Mouse (Mus musculus): ENCODE data around the gene Map3k4. TPM values are rescaled to one million over a fixed set of nuclear protein-coding genes. Genes with fewer than 3 reads are reported as not detected.

The Map3k4 gene
- 6.1 and 6.2 TPM in 2 replicates for polyA plus RNA-seq (2012; rRNA removed)

DNA sequence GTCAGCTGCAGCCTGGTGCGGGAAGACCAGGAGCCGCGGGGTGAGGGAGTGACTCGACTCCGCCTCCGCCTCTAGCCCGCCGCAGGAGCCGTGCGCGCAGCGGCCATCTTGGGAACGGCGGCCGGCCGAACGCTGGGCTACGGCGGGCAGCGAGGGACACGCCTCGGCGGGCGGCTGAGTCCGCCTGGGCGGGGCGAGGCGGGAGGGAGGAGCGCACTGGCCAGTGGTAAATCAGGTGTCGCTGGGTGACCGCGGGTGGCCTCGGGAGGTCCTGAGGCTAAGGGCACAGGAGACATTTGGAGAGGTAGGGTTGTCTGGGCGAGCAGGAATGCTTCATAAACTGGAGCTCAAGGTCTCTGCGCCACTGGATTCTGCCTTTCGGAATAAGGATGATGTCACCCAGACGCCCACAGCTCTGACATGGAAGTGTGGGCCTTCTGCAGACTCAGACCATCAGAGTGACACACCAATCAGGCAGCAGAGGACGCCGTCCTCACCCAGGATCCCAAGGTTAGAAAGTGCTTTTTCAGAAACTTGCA, at the start of gene Map3k4:
TSS of gene Map3k4 (minus strand) at position 134 of the 539 bp plus-strand sequence.
- Histone ChIP-seq H3K4me1 (ENCODE audit: control insufficient read depth, insufficient read depth, low read length) (peaks cover 3% of the 10 kb centered on the region), H3K36me3 (ENCODE audit: control insufficient read depth, insufficient read depth, low read length) (no peaks in the 10 kb centered on the region), H3K27me3 (ENCODE audit: control insufficient read depth, insufficient read depth, low read length) (no peaks in the 10 kb centered on the region), H3K27ac (ENCODE audit: control insufficient read depth, insufficient read depth, low read depth, low read length) (peak within 1 kb of the TSS; percentile 75), H3K4me3 (ENCODE audit: control insufficient read depth, low read depth, low read length) (peak within 1 kb of the TSS; percentile 93)
- TF ChIP-seq POLR2A (IDR thresholded peaks at IDR 0.05; ENCODE audit: control insufficient read depth, low read depth, low read length) (peak; percentile 71), CTCF (IDR thresholded peaks at IDR 0.05; ENCODE audit: control insufficient read depth, insufficient read depth, insufficient replicate concordance, low read depth, low read length) (0 out of 2 replicates have a peak, but pooled peaks have one; percentile 8)

DNA sequence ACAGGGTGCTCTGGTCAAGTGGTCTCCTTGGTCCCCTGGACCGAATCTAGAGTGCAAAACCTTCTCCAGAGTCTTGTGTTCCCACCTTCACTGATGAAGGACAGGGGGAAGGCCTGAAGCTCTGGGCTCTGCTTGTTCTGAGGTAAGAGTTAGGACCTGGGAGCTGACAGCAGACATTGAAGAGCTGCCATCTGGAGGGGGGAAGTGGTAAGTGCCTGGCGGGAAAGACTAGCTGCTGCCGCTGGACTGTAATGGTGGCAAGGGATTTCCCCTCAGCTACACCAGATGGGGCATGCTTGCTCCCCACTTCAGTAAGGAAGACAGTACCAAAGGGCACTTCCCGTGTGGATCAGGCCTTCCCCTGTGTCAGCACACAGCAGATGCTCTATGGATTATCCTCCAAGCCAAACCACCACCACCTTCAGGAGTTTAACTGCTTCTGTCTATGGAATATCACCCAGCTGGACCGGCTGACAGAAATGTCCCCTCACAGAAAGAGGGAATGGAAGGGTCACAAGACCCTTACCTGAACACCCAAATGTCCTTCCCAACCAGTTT, 48.9 kb upstream of the Map3k4 start:
- peaks cover 3% of the 10 kb centered on the region; the same call in 1 of the 2 replicates for H3K4me1 ChIP-seq (ENCODE audit: control insufficient read depth, insufficient read depth, low read length)
- H3K36me3 ChIP-seq (ENCODE audit: control insufficient read depth, insufficient read depth, low read length): no peaks in the 10 kb centered on the region
- TF ChIP-seq CTCF (IDR thresholded peaks at IDR 0.05; ENCODE audit: control insufficient read depth, insufficient read depth, insufficient replicate concordance, low read depth, low read length) (peak; percentile 48; the same call in 1 of the 2 replicates), POLR2A (IDR thresholded peaks at IDR 0.05; ENCODE audit: control insufficient read depth, low read depth, low read length) (no peak)
- no peak overlapping the region for H3K27ac ChIP-seq (ENCODE audit: control insufficient read depth, insufficient read depth, low read depth, low read length)
- H3K4me3 ChIP-seq (ENCODE audit: control insufficient read depth, low read depth, low read length): no peak overlapping the region
- H3K27me3 ChIP-seq (ENCODE audit: control insufficient read depth, insufficient read depth, low read length): no peaks in the 10 kb centered on the region

DNA sequence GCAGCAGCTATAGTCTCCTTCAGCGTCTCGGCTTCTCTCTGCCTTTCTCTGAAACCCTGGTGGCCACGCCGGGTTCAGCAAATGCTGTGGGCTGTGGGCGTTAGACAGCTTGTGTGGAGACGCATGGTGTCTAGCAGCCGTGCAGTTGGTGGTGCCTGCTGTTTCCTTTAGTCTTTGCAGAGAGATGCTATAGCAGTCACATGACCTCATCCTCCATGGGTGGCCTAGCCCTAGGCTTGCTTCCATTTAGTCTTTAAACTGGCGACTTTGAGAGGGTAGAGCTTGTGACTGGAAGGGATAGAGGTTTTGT, 45.8 kb upstream of the Map3k4 start:
- H3K27me3 ChIP-seq (ENCODE audit: control insufficient read depth, insufficient read depth, low read length): no peaks in the 10 kb centered on the region
- TF ChIP-seq POLR2A (IDR thresholded peaks at IDR 0.05; ENCODE audit: control insufficient read depth, low read depth, low read length): no peak
- no peak for TF ChIP-seq CTCF (IDR thresholded peaks at IDR 0.05; ENCODE audit: control insufficient read depth, insufficient read depth, insufficient replicate concordance, low read depth, low read length)
- H3K27ac ChIP-seq (ENCODE audit: control insufficient read depth, insufficient read depth, low read depth, low read length): no peak overlapping the region
- H3K4me3 ChIP-seq (ENCODE audit: control insufficient read depth, low read depth, low read length): no peak overlapping the region
- H3K4me1 ChIP-seq (ENCODE audit: control insufficient read depth, insufficient read depth, low read length): no peaks in the 10 kb centered on the region
- no peaks in the 10 kb centered on the region for H3K36me3 ChIP-seq (ENCODE audit: control insufficient read depth, insufficient read depth, low read length)

DNA sequence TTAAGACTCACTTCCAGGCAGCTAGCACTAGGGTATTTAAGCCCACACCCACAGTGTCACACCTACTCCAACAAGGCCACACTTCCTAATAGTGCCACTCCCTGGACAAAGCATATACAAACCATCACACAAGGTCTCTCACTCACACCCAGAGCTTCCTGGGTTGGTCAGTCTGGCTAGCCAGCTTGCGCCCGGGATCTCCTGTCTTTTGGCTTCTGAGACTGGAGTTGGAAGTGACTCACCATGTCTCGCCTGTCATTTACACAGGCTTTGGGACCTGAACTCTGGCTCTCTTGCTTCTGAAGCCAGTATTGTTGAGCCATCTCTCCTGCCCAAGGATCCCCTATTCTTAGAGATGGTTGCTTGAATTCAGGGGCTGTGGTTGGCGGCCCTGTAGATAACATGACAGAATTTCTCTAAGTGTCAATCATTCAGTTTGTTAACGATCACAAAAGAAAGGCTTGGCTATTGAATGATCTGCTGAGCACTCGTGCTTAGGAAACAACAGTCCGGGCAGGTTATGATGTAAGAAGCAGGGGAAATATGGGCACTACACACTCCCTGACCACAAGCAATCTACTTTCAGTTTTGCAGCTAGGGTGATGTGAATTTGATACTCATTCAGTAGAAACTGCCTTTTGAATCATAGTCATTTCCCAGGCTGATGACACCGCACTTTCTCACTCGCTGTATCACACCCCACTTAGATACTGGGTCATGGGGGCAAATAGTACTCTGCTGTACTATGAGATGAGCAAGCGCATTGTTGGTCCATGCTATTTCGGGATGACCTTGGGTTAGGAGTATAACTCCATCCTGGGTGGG, 45.2 kb upstream of the Map3k4 start:
- TF ChIP-seq CTCF (IDR thresholded peaks at IDR 0.05; ENCODE audit: control insufficient read depth, insufficient read depth, insufficient replicate concordance, low read depth, low read length): no peak
- TF ChIP-seq POLR2A (IDR thresholded peaks at IDR 0.05; ENCODE audit: control insufficient read depth, low read depth, low read length): no peak
- Histone ChIP-seq H3K27ac (ENCODE audit: control insufficient read depth, insufficient read depth, low read depth, low read length) (no peak overlapping the region), H3K4me3 (ENCODE audit: control insufficient read depth, low read depth, low read length) (no peak overlapping the region), H3K36me3 (ENCODE audit: control insufficient read depth, insufficient read depth, low read length) (no peaks in the 10 kb centered on the region), H3K4me1 (ENCODE audit: control insufficient read depth, insufficient read depth, low read length) (no peaks in the 10 kb centered on the region), H3K27me3 (ENCODE audit: control insufficient read depth, insufficient read depth, low read length) (no peaks in the 10 kb centered on the region)

DNA sequence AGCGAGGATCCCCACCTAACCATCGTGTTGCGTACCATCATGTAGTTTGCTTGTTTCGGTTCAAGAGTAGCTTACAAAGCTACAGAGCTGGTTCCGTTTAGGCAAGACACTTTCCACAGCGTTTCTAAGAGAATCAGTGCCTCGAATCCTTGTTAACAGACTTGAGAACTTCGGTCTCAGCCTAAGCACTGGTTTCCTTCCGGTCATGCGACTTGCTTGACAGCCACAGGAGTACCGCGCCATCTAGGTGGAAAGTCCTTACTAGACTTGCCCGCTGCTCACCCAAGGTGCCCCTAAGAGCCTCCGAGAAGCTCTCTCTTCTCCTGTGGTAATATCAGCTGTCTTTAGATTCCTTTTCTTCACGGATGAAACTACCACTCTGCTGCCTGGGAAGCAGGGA, 41.3 kb upstream of the Map3k4 start:
- Histone ChIP-seq H3K27me3 (ENCODE audit: control insufficient read depth, insufficient read depth, low read length) (no peaks in the 10 kb centered on the region), H3K4me1 (ENCODE audit: control insufficient read depth, insufficient read depth, low read length) (no peaks in the 10 kb centered on the region), H3K27ac (ENCODE audit: control insufficient read depth, insufficient read depth, low read depth, low read length) (no peak overlapping the region), H3K4me3 (ENCODE audit: control insufficient read depth, low read depth, low read length) (no peak overlapping the region), H3K36me3 (ENCODE audit: control insufficient read depth, insufficient read depth, low read length) (no peaks in the 10 kb centered on the region)
- TF ChIP-seq POLR2A (IDR thresholded peaks at IDR 0.05; ENCODE audit: control insufficient read depth, low read depth, low read length): no peak
- no peak for TF ChIP-seq CTCF (IDR thresholded peaks at IDR 0.05; ENCODE audit: control insufficient read depth, insufficient read depth, insufficient replicate concordance, low read depth, low read length)

DNA sequence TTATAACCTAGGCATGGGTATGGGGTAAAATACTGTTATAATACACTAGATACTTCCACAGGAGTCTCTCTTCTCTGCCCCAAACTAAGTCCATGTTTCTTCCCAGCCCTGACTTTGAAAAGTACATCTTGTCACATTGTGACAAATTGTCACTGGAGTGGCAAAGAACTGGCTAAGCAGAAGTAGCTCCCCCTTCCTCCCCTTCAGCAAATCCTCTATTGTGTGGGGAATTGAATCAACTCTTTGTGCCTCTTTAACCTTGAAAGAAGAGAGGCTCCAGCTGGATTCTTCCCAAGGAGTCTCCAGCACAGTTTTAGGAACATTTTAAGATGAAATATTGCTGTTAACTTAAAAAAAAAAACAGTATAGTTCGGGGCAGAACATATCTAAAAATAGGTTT, 34.2 kb upstream of the Map3k4 start:
- Histone ChIP-seq H3K36me3 (ENCODE audit: control insufficient read depth, insufficient read depth, low read length) (no peaks in the 10 kb centered on the region), H3K27me3 (ENCODE audit: control insufficient read depth, insufficient read depth, low read length) (no peaks in the 10 kb centered on the region), H3K4me1 (ENCODE audit: control insufficient read depth, insufficient read depth, low read length) (no peaks in the 10 kb centered on the region; the same call in 1 of the 2 replicates), H3K4me3 (ENCODE audit: control insufficient read depth, low read depth, low read length) (no peak overlapping the region), H3K27ac (ENCODE audit: control insufficient read depth, insufficient read depth, low read depth, low read length) (no peak overlapping the region; the same call in 1 of the 2 replicates)
- TF ChIP-seq CTCF (IDR thresholded peaks at IDR 0.05; ENCODE audit: control insufficient read depth, insufficient read depth, insufficient replicate concordance, low read depth, low read length): no peak
- TF ChIP-seq POLR2A (IDR thresholded peaks at IDR 0.05; ENCODE audit: control insufficient read depth, low read depth, low read length): no peak

DNA sequence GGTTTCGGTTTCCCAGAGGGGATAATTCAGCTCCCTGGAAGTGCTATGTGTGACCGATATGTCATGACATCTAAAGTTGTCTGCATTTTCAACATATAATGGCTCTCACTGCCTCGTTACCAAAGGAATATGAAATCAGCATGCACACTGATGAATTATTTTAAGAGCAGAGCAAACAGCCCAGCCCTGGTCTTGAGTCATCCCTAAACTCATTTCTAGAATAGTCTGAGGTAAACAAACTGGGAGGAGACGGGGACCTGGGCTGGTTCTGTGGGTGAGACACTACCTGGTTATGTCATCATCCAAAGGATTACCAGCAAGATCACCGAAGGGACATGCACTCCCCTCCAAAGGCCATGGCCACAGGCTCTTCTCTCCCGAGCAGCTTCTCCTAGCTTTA, 33.0 kb upstream of the Map3k4 start:
- no peaks in the 10 kb centered on the region for H3K36me3 ChIP-seq (ENCODE audit: control insufficient read depth, insufficient read depth, low read length)
- no peak overlapping the region for H3K27ac ChIP-seq (ENCODE audit: control insufficient read depth, insufficient read depth, low read depth, low read length)
- H3K4me3 ChIP-seq (ENCODE audit: control insufficient read depth, low read depth, low read length): no peak overlapping the region
- TF ChIP-seq POLR2A (IDR thresholded peaks at IDR 0.05; ENCODE audit: control insufficient read depth, low read depth, low read length) (no peak), CTCF (IDR thresholded peaks at IDR 0.05; ENCODE audit: control insufficient read depth, insufficient read depth, insufficient replicate concordance, low read depth, low read length) (no peak)
- no peaks in the 10 kb centered on the region; the same call in 1 of the 2 replicates for H3K4me1 ChIP-seq (ENCODE audit: control insufficient read depth, insufficient read depth, low read length)
- H3K27me3 ChIP-seq (ENCODE audit: control insufficient read depth, insufficient read depth, low read length): no peaks in the 10 kb centered on the region
